Mouse (Mus musculus) gastrocnemius, adult 2 months (tissue): Measurements from ENCODE around the gene Susd6. TPM values are rescaled to one million over a fixed set of nuclear protein-coding genes. Genes with fewer than 3 reads are reported as not detected.

Experiments
- DNase-seq: peaks from one replicate; pipeline ENCODE4 v3.0.0; 2022
- H3K27ac ChIP-seq: fragments of 200-600 bp; 2 replicates; pipeline ENCODE4 v1.8.1; 2022; ENCODE audit warnings: mild to moderate bottlenecking
- H3K4me3 ChIP-seq: fragments of 200-600 bp; 2 replicates; pipeline ENCODE4 v1.8.1; 2022; ENCODE audit warnings: mild to moderate bottlenecking, moderate library complexity
- CTCF ChIP-seq: fragments of 200-600 bp; IDR thresholded peaks from 2 replicates; pipeline ENCODE4 v1.8.1; 2022; ENCODE audit warnings: antibody characterized with exemption, mild to moderate bottlenecking, moderate library complexity
- intact Hi-C: fragments of 180-260 bp; cut with DNase I; formaldehyde crosslinking; loops from one replicate; pipeline ENCODE4 v1.15.1; 2025
- total RNA-seq, 2 experiments: library from RNA; stranded (reverse); gene quantifications; 2 replicates each; pipeline ENCODE4 v1.2.3; 2021

The Susd6 gene
- total RNA-seq, 2 experiments from 2014 or later, result 37.7 to 41.1 TPM

- H3K4me3 ChIP-seq, result no peak overlapping the region
- intact Hi-C loops, result no loop called here
- H3K27ac ChIP-seq, result no peak overlapping the region
- no peak for DNase-seq
- TF ChIP-seq CTCF, result no peak
These were observed 131.0 kb downstream of the Susd6 start for GRCm38 (mm10) chr12:80921301-80921700.

- no peak for TF ChIP-seq CTCF
- Histone ChIP-seq H3K4me3 (no peak overlapping the region), H3K27ac (no peak overlapping the region)
- no peak for DNase-seq
- intact Hi-C loops, result no loop called here
These were observed 132.6 kb downstream of the Susd6 start for GRCm38 (mm10) chr12:80922869-80923268.

DNA sequence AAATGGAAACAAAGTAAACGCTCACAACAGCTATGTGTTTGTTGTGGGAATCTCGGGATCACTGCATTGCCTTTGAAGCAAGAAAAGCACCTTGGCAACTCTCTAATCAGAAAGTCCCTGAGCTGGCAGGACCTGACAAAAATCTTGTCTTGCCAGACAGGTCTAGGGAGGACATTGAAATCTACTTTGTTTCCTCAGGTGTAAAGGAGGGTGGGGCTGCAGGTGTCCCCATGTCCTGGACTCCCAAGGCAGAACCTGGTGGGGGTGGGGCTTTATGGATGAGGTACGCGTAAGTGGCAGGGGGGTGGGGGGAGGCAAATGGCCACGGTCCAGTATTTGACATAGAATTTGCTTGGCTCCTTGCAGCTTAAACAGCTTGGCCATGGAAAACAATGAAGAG, 133.3 kb downstream of the Susd6 start:
- no peak for DNase-seq
- Histone ChIP-seq H3K27ac (no peak overlapping the region), H3K4me3 (no peak overlapping the region)
- TF ChIP-seq CTCF, result no peak
- intact Hi-C loops, result no loop called here

DNA sequence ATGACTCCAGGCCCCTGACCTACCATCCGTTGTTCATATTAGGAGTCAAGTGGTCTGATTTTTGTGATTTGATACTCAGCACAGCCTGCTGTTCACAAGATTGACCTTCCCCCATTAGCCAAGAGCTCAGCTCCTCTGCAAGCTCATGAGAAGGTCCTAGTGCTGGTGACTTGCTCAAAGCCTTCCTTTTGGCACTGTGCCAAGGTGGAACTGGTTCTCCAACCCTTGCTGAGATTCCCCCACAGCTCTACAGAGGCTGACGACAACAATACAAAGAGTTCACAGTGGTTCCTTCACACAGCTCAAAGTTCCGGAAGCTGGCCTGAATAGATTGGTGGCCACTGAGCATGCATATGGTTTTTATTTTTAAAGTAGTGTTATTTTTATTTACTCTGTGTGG, 133.9 kb downstream of the Susd6 start:
- intact Hi-C loops, result no loop called here
- no peak overlapping the region for H3K4me3 ChIP-seq
- TF ChIP-seq CTCF, result no peak
- no peak for DNase-seq
- no peak overlapping the region for H3K27ac ChIP-seq

GRCm38 (mm10) chr12:80925919-80926318, 135.6 kb downstream of the Susd6 start:
- H3K27ac ChIP-seq, result no peak overlapping the region
- intact Hi-C loops, result no loop called here
- no peak overlapping the region for H3K4me3 ChIP-seq
- DNase-seq, result no peak
- no peak for TF ChIP-seq CTCF

GRCm38 (mm10) chr12:80926550-80926949, 136.2 kb downstream of the Susd6 start:
- intact Hi-C loops, result no loop called here
- Histone ChIP-seq H3K4me3 (no peak overlapping the region), H3K27ac (no peak overlapping the region)
- TF ChIP-seq CTCF, result no peak
- DNase-seq, result no peak

DNA sequence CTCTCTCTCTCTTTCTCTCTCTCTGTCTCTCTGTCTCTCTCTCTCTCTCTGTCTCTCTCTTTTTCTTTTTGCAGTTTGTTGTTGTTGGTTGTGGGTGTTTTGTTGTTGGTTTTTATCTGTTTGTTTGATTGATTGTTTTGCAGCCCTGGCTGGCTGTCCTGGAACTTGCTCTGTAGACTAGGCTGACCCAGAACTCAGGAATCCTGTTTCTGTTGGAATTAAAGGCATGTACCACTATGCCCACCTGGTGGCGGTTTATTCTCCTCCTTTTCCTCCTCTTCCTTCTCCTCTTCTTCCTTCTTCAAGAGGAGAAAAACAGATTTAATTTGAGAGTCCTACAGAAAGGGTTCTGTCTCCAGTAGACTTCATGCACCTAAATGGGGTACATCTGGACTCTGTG, 137.2 kb downstream of the Susd6 start:
- no peak for TF ChIP-seq CTCF
- intact Hi-C loops, result no loop called here
- Histone ChIP-seq H3K27ac (no peak overlapping the region), H3K4me3 (no peak overlapping the region)
- no peak for DNase-seq

- Histone ChIP-seq H3K27ac (no peak overlapping the region), H3K4me3 (no peak overlapping the region)
- DNase-seq, result no peak
- intact Hi-C loops, result no loop called here
- no peak for TF ChIP-seq CTCF
These were observed 138.6 kb downstream of the Susd6 start for GRCm38 (mm10) chr12:80928881-80929280.

- intact Hi-C loops, result no loop called here
- TF ChIP-seq CTCF, result no peak
- DNase-seq, result no peak
- H3K4me3 ChIP-seq, result no peak overlapping the region
- no peak overlapping the region for H3K27ac ChIP-seq
These were observed 139.8 kb downstream of the Susd6 start for GRCm38 (mm10) chr12:80930141-80930540.

Other genes with a start within 250 kb of the Susd6 start
- 10 to 100 TPM in 1 of 2 experiments, 1 to 10 TPM in 1; 7.8 to 11.6 TPM for gene Slc39a9, start 146.6 kb upstream of the Susd6 start, total RNA-seq
- gene Erh, start 146.2 kb upstream of the Susd6 start, total RNA-seq, result 10 to 100 TPM; 14.4 to 17.7 TPM
- gene Plekhd1, start 97.9 kb upstream of the Susd6 start, total RNA-seq, result under 1 TPM; 0.17 to 0.41 TPM
- not detected for gene Ccdc177, start 29.8 kb upstream of the Susd6 start, total RNA-seq
- 100 to 1,000 TPM in 1 of 2 experiments, 10 to 100 TPM in 1; 93.8 to 118 TPM for gene Srsf5, start 155.0 kb downstream of the Susd6 start, total RNA-seq
- gene Slc10a1, start 178.2 kb downstream of the Susd6 start, total RNA-seq, result not detected
- gene Smoc1, start 236.3 kb downstream of the Susd6 start, total RNA-seq, result under 1 TPM; 0.61 to 0.98 TPM